Mouse (Mus musculus): ENCODE data around the gene Amer1. TPM values are rescaled to one million over a fixed set of nuclear protein-coding genes. Genes with fewer than 3 reads are reported as not detected.

The Amer1 gene
- 18.6 TPM for polyA plus RNA-seq (2014; fragmentation: Illumina TruSeq; extraction: RNeasy Lipid Tissue Mini Kit (QIAGEN cat#74804))

DNA sequence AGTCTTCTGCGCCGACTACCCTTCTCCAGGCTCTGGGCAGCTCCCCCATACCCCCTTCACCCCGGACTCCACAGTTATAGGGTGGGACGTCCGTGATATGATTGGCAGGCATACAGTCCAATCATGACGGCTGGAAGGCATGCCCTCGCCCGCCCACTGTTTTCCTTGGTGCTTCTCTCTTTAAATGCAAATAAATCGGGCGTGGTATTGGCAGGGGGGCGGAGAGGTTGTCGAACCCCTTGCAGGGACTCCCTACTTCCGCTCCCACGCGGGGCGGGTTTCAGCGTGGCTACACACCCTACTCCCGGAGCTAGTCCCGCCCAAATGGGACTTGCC, at the start of gene Amer1:
Gene Amer1, minus strand, starts transcription at position 97 of the 336 bp plus-strand sequence.

Other genes with a start within 250 kb of the Amer1 start
- gene Arhgef9, start 248.0 kb downstream of the Amer1 start, polyA plus RNA-seq (2014; fragmentation: Illumina TruSeq; extraction: RNeasy Lipid Tissue Mini Kit (QIAGEN cat#74804)) = 14.2 TPM
- gene Asb12, start 113.1 kb upstream of the Amer1 start, polyA plus RNA-seq (2014; fragmentation: Illumina TruSeq; extraction: RNeasy Lipid Tissue Mini Kit (QIAGEN cat#74804)) = not detected
- gene Pfn5, start 113.2 kb upstream of the Amer1 start, polyA plus RNA-seq (2014; fragmentation: Illumina TruSeq; extraction: RNeasy Lipid Tissue Mini Kit (QIAGEN cat#74804)) = not detected
- gene Zc4h2, start 213.6 kb upstream of the Amer1 start, polyA plus RNA-seq (2014; fragmentation: Illumina TruSeq; extraction: RNeasy Lipid Tissue Mini Kit (QIAGEN cat#74804)) = 40.9 TPM